Mouse (Mus musculus): ENCODE data around the gene Dnajc4.
"Not testable (repeated sequence)": the region's sequence is repeated elsewhere in the genome, so short reads cannot be mapped to it uniquely, and the experiment has no call there.

The Dnajc4 gene

DNA sequence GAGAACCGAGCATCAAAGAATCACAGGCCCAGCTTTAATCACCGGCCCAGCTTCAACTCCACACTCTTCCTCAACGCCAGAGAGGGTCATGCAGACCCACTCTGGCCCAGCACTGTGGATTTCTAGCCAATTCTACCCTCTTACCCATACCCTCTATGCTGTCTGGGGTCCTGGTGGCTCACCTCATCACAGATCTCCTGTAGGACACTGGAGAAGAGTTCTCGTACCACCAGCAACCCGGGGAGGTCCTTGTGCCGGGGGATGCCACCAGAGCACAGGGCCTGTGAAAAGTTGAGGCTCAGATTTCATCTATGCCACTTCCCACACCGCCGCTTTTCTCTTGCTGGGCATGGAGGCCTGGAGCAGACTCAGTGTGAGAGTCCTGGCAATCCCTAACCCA, 2.1 kb upstream of the Dnajc4 start:
- no peak for DNase-seq

- DNase-seq = no peak
Measured at GRCm38 (mm10) chr19:6994002-6994401, 1.6 kb upstream of the Dnajc4 start.

- DNase-seq = no peak
Measured at GRCm38 (mm10) chr19:6993011-6993770, 819 bp upstream of the Dnajc4 start.

DNA sequence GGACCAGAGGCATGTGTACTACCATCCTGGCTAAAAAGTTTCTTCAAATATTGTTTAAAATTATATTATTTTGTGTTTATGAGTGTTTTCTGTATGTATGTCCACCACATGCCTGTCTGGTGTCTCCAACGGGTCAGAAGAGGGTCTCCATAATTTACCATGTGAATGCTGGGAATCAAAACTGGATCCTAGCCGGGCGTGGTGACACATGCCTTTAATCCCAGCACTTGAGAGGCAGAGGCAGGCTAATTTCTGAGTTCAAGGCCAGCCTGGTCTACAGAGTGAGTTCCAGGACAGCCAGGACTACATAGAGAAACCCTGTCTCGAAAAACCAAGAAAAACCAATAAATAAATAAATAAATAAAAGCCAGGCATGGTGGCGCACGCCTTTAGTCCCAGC, 1.2 kb downstream of the Dnajc4 start:
- not testable (repeated sequence) for DNase-seq

DNA sequence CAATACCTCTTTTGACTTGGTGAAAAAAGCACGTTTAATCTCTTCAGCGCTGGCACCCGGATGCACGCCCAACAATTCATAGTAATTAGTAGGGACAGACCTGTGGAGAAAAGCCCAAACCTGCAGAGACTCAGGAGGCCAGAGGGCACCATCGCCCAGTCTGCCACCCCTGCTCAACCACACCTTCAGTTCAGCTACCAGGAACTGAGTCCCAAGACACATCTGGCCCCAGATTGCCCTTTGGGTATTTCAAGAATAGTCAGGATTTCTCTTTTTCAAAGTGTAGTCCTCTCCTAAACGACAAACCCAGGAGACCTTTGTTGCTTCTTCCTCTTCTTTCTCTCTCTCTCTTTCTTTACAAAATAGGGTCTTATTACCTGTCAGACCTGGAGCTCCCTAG, 1.7 kb downstream of the Dnajc4 start:
- DNase-seq = no peak

DNA sequence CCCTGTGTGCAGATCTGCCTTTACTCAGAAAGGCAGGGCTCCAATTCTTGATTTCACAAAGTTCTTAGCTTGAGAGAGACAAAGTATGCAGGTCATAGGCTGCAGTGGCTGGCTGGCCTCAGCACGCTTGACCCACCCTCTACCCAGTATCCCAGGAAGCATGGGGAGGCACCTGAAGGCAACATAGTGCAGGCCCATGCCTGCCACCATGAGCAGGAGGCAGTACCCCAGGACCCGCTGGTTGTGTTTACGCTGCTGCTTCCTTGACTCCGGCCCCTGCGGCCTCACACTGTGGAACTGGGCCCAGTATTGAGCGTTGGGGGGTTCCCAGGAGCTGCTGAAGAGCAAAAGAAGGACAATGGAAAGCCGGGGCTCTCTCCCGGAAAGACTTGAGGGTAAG, 3.1 kb downstream of the Dnajc4 start:
- DNase-seq = no peak

- DNase-seq = no peak
Measured at GRCm38 (mm10) chr19:6987904-6988285, 4.5 kb downstream of the Dnajc4 start.

DNA sequence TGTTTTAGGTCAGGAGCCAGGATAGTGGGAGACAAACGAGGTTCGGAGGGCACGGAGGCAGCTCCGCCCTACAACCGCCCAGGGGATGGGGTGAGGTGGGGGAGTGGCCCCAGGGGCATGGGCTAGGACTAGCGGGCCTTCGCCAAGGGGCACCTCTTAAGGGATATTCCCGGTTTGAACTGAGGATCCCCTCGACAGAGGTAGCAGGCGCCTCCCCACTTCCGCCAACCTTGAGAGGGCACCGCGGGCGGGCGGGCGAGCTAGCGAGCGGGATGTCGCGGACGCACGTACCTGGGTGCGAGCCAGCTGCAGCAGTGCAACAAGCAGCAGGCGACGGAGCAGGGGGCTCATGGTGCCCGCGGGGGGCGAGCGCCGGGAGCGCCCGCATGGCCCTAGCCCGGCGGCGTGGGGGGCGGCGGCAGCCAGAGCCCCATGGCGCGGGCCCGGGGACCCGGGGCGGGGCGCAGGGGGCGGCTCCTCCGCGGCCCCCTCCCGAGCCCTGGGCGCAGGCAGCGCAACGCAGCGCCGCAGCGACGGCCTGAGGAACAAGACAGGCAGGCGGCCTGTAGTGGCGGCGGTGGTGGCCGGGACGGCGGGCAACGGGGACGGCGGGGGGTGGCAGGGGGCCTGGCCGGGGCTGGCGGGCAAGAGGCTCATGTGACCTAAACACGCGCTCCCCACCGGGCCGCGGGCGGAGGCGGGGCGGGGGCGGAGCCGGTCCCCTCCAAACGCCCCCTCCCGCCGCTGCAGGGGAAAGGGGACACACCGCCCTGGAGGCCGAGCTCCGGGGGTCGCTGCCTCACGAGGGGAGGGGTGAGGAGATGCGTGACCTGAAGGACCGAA, 5.1 kb downstream of the Dnajc4 start, which contains the start of gene Vegfb:
Vegfb (minus strand) TSS at position 591 of the 843 bp plus-strand sequence.
- DNase-seq = peak; percentile 72

DNA sequence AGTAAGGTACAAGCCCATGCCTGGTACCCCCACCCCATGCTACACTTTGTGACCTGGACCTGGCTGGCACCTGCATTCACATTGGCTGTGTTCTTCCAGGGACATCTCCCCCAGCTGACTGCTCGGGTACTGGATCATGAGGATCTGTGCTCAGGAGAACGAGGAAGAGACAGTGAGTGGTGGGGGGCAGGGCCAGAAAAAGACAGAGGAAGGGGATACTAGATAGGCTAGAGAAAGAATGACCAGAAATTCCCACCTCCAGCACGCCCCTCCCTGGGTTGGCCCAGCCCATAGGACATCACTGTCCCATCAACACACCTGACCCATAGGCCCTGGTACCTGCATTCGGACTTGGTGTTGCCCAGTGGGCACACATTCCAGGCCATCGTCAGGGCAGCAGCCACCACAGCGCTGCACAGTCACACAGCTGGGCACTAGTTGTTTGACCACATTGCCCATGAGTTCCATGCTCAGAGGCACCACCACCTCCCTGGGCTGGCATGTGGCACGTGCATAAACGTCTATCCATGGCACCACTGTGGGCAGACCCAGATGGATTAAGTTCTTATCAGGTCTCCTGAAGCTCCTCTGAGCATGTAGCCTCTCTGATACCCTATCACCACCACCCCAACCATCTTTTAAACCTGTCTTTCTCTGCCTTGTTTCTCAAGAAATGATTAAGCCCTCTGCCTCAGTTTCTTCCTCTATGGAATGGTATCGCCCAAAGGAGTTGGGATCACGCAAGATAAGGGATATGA, 6.2 kb downstream of the Dnajc4 start:
- DNase-seq = no peak

- DNase-seq = no peak
Measured at GRCm38 (mm10) chr19:6985300-6985699, 7.1 kb downstream of the Dnajc4 start.

DNA sequence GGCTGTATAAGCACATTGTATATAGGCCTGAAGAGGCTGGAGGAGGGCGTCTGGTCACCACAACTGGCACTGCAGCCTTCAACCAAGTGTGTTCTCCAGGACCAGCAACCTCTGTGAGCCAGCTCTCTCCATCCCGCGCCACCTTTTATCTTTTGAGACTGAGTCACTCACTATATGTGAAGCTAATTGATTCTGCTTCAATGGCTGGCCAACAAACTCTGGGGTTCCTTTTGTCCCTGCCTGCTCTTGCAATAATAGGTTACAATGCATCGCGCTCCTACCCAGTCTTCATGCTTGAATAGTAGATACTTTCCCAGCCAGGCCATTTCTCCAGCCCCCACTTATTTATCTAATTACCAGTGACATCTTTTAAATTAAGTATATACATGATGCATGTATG, 8.8 kb downstream of the Dnajc4 start:
- DNase-seq = no peak

DNA sequence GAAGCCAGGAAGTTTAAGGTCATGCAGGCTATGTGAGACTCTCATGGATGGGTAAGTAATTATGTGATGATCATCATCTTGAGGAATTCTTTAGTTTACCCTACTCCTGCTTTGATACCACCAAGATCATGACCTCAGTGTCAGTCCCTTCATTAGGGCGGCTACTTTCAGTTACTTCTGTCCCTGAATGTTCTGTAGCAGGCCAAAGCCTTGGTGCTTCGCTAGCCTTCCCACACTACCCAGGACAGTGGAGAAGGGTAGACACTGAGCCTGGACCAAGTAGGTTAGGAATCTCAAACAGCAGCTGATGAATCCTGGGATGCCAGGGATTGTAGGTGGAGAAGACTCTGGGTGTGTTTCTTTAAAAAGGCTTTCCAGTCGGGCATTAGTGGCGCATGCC, 10.9 kb downstream of the Dnajc4 start:
- DNase-seq = no peak

DNA sequence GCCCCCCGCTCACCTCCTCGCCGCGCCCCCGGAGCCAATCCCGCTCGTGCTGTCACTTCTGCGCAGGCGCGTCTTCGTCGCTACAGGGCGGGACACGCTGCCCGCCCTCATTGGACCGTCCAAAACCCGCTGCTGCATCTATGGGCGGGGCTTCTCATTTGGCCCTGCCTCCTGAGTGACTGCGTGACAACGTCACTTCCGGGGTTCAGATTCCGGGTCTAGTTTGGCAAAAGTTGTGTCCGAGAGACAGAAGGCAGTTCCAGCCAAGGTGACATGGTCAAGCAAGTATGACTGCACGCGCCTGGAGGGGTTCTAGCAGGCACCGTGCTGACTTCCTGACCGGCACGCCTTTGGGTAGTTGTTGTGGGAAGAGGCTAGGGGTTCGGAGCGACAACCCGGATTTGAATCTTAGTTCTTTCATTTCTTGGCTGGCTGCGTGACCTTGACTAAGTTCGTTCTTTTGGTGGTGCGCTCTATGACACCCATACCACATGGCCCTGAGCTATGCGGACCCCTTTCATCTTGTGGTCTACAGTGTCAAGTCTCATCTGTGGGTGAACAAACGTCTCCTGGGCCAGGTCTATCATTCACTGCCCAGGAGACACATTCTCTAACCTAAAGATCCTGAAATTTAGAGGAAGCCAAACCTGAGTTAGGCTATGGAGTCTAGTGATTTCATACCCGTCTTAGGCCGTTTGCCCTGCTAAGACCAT, 11.8 kb downstream of the Dnajc4 start, which contains the start of gene Fkbp2:
Fkbp2 (minus strand) TSS at position 121 of the 713 bp plus-strand sequence.
- DNase-seq = peak; percentile 99

- peak; percentile 100 for DNase-seq
Measured at GRCm38 (mm10) chr19:6979486-6980380, 12.6 kb downstream of the Dnajc4 start.

DNA sequence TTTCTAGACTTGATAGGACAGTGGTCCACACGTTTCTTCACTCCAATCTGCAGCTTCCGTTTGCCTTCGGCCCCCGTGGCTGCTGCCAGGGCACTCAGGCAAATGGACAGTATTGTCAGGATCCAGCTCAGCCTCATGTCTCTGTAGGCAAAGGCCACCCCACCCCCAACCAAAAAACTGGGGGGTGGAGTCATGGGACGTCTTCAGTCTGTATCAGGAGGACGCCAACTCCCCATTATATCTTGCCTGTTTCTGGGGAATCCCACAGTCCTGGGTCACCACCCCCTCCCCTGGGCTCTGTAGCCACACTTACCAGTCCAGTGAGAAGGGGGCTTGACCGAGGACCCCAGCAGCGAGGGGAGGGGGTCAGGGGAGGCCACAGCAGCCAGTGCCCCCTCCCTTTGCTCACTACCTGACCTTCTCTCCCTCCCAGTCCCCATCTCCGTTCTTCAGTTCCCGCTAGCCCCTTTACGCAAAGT, 13.3 kb downstream of the Dnajc4 start:
- DNase-seq = peak; percentile 75

DNA sequence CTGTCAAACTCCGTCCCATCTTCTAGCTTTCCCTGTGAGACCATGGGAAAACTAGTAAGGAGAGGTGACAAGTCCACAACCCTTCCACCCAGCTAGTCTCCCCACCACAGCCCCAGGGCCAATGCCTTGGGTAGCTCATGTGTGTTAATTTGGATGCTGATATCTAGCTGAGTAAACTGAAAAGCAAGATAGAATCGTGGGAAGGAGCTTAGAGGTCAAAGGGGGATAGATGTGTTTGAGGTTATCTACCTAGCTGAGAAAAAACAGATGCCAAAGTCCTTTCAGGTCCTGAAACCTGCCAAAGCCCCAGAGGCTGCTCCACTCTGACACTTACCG, 13.8 kb downstream of the Dnajc4 start:
- no peak for DNase-seq

- DNase-seq = no peak
Measured at GRCm38 (mm10) chr19:6977759-6978638, 14.4 kb downstream of the Dnajc4 start.

GRCm38 (mm10) chr19:6975537-6976521, 16.5 kb downstream of the Dnajc4 start, which contains the start of gene Plcb3:
Gene Plcb3 (minus strand): TSS chr19:6976470.
- DNase-seq = peak; percentile 50
